Mouse (Mus musculus) c-Kit-positive CD71-positive TER-119-negative erythroid progenitor cells, embryonic 14.5 days (primary cell): ENCODE measurements around the gene Gpr75.

ENCODE experiments used
- DNase-seq: peaks from one replicate; pipeline ENCODE4 v3.0.0-alpha.2; 2013; ENCODE audit warnings: low read depth

Gpr75 gene

DNA sequence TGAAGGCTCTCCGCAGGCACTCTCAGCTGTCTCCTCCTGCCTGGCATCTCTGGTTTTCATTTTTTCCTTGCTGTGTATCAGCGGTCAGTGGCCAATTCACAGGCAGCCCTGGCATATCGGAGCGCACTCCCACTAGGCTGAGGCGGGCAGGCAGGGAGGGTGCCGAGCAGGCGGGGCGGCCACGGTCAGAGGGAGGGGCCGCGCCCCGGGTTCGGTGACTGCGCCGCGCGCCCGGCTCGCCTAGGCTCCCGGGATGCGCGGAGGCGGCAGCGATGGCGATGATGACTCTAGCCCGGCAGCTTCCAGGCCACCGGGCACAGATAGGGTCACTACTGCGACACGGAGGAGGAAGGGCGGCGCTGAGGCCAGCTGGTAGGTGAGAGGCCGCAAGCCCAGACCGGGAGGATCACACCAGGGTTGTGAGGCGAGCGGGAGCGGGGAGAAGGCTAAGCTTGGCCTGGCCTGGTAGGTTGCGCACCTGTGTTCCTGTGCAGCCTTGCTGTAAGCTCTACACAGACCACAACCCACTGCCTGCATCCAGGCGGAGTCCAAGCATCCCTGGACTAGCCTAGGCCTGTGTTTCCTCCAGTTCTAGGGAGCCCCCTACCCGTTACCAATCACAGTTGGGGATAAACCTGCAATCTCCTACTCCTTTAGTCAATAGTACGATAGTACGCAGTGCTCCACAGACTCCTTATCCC, at the start of gene Gpr75, which contains the start of gene Asb3:
TSS of gene Gpr75 (plus strand) at position 188 of the 701 bp plus-strand sequence.
TSS of gene Asb3 (plus strand) at position 246 of the 701 bp plus-strand sequence.
- DNase-seq: no peak

DNA sequence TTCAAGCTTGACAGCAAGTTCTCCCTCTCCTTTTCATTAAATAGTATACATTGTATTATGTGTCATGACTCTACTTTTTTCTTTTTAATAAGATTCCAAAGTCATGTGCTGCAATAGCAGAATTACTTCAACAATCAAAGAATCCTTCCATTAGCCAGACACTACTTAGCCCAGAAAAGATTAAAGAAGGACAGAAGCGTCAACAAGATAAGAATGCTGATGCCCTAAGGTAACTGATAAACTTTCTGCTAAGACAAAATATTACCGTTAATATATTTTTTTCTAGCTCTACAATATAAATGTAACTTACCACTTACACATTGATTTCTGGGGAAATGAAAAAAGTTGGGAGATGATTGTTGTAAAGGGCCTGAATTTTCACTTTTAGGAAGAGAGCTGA, 46.4 kb upstream of the Gpr75 start:
- DNase-seq: peak; percentile 6

DNA sequence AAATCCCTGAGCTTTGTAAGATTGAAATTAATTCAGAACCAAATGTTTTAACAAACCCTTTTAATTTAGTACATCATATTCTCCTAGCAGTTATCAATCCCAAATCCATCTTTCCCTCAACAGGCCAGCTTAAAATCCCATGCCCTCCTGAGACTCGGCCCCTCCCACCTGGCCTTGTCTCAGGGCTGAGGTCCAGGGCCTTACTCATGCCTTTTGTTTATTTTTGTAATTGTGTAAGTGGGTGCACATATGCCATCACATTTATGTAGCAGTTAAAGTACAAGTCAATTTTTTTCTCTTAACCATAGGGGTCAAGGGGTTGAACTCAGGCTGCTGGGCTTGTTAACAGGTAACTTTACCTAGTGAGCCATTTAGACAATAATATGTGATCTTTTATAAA, 40.8 kb upstream of the Gpr75 start:
- no peak for DNase-seq

DNA sequence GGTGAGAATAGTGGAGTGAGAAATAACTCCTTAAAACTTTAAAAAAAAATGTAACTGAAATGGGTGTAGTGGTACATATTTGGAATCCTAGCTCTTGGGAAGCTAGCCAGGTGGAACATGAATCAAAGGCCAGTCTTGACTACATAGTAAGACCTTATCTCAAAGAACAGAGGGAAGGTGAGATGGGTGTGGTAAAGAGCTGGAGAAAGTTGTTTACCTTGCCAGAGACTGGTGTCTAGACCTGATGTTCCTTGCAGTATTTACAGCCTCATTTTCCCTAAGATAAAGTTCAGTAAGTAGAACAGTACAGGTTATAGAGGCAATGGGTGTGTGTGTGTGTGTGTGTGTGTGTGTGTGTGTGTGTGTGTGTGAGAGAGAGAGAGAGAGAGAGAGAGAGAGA, 12.7 kb upstream of the Gpr75 start:
- DNase-seq: no peak

DNA sequence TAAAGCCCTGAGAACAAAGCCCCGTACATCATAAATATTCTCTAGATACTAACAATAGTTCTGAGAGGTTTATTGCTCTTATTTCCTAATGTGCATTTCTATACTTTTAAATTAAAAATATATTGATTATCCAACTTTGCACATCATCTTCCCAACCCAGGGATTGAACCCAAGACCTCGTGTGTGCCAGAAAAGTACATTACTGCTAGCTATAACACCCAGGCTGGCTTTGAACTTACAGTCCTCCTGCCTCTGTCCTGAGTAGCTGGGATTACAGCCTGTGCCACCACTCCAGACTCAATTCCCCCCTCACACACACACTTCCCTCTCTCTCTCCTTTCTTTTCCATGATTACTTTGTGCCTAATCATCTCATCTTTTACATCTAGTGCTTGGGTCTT, 3.0 kb downstream of the Gpr75 start:
- DNase-seq: no peak

DNA sequence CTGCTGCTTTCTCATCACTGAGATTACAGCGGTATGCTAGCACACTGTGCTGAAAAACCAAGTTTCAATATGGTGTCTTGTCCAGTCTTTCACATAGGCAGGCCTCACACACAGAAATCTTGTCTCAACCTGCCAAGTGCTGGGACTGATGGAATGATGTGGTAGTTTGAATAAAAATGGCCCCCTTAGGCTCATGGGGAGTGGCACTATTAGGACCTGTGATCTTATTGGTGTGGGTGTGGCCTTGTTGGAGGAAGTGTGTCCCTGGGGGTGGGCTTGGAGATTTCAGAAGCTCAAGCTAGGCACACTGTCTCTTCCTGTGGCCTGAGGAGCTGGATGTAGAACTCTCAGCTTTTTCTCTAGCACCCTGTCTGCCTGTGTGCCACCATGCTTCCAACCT, 11.0 kb downstream of the Gpr75 start:
- DNase-seq: no peak

DNA sequence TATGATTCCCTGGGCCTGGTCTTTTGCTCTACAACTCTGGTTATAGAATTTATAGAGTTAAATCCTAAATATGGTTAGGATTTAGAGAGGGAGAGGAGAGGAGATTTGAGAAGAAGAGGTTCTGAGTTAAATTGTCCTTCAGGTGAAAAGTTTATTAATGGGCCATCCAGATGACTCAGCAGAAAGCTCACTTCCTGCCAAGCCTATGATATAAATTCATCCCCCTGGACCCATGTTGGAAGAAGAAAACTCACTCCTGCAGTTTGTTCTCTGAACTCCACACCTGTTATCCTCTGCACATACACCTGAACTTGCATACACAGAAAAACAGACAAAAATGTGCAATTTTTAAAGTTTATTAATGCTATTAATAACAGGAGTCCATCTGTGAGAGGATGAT, 14.2 kb downstream of the Gpr75 start:
- no peak for DNase-seq

GRCm38 (mm10) chr11:30912311-30912710, 27.2 kb downstream of the Gpr75 start:
- no peak for DNase-seq

DNA sequence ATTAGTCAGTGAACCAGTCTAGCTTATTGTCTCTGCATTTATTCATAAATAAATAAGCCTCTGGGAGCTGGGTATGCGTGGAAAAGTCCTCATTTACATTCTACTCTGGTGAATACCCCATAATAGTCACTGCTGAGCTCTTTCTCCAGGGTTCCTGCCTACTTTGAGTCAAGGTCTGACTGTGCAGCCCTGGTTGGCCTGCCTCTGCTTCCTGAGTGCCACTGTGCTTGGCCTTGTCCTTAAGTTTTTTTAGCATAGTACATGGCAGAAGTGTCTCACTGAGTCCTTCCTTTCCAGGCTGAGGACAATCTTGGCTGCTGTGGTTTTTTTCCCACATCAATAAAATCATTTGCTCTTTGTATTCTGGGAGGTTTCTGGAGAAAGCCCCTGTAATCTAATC, 35.5 kb downstream of the Gpr75 start:
- no peak for DNase-seq

GRCm38 (mm10) chr11:30923283-30923682, 38.1 kb downstream of the Gpr75 start:
- no peak for DNase-seq

- peak; percentile 25 for DNase-seq
These were observed 42.9 kb downstream of the Gpr75 start for GRCm38 (mm10) chr11:30928079-30928478.

DNA sequence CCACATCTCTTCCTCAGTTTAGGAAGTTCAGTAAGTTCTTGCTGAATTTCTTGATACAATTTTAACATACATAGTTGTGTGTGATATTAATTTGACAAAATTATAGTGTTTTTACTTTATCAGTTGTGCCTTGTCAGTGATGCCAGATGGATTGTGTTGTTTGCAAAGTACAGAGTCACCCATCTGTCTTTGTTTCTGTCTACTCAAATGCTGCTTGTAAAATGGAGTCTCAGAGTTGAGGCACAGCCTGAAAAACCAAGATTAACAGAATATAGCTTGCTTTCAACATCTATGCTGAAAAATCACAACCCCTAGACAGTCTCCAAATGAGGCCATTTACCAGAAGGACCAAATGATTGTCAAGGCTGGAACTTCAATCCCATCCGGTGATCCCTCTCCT, 43.3 kb downstream of the Gpr75 start:
- DNase-seq: no peak
